Mouse (Mus musculus): ENCODE results near the gene Zfp384. TPM values are rescaled to one million over a fixed set of nuclear protein-coding genes. Genes with fewer than 3 reads are reported as not detected.

Gene Zfp384
- polyA plus RNA-seq, 1 experiment, result 39.5 TPM

DNA sequence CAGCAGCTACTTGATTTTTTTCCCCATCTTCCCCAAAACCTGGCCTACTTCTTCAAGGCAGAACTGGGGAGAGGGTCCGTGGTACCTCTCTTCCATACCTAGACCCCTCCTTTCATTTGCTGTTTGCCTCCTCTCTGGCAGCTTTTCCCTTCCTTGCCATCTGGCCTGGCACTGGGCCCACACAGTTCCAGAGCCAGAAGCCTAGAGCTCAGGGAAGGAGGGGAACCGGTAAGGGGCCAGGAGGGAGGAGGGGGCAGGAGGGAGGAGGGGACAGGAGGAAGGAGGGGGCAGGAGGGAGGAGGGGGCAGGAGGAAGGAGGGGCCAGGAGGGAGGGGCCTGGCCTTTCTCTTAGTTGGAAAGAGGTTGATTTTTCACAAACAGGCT lies 62.9 kb downstream of the Zfp384 start:
- DNase-seq (ENCODE audit: low read depth, low spot score), result no peak
- WGBS, result 2% methylated on average over 2 of the region's 2 CpGs

DNA sequence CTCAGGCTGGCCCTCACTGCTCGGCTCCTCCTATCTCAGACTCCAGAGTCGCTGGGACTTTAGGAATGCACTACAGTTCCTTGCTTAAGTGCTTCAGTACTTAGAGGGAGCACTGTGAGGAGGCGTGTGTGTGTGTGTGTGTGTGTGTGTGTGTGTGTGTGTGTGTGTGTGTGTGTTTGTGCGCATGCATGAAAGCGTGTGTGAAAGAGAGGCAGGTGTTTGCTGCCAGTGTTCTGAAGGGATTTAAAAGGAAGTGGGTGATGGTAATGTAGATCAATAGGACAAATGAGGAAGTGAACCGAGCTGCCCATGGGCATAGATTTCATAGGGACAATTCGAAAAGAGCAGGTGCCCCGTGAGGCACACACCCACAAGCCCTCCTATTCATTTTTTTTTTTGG lies 64.9 kb downstream of the Zfp384 start:
- WGBS, result 13% methylated on average over 8 of the region's 8 CpGs
- DNase-seq (ENCODE audit: low read depth, low spot score), result no peak

GRCm38 (mm10) chr6:125081394-125081793 lies 72.4 kb downstream of the Zfp384 start:
- DNase-seq (ENCODE audit: low read depth, low spot score), result no peak
- WGBS, result 70% methylated on average over 25 of the region's 25 CpGs

DNA sequence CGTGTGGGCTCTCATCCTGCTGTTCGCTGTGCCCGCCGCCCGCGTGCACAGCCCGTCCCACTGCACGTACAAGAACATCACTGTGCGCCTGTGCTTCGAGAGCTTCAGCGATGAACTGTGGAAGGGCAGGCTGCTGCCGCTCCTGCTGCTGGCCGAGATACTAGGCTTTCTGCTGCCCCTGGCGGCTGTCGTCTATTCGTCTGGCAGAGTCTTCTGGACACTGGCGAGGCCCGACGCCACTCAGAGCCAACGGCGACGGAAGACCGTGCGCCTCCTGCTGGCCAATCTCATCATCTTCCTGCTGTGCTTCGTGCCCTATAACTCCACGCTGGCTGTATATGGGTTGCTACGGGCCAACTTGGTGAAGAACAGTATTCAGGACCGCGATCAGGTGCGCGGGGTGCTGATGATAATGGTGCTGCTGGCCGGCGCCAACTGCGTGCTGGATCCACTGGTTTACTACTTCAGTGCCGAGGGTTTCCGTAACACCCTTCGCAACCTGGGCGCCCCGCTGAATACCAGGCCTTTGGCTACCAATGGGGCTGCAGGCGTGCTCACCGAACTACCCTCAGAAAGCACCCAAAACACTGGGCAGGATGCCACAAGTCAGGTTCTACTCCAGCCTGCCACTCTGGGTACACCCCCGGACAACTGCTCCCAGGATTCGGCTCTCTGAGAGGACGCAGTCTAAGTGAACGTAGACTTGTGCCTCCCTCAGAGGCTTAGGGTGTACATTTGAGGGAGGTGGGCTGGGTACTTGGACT lies 73.0 kb downstream of the Zfp384 start:
- DNase-seq (ENCODE audit: low read depth, low spot score), result no peak
- WGBS, result 49% methylated on average over 45 of the region's 45 CpGs

- DNase-seq (ENCODE audit: low read depth, low spot score), result no peak
- WGBS, result 73% methylated on average over 7 of the region's 7 CpGs
Observed at GRCm38 (mm10) chr6:125082801-125083386, 73.9 kb downstream of the Zfp384 start.

DNA sequence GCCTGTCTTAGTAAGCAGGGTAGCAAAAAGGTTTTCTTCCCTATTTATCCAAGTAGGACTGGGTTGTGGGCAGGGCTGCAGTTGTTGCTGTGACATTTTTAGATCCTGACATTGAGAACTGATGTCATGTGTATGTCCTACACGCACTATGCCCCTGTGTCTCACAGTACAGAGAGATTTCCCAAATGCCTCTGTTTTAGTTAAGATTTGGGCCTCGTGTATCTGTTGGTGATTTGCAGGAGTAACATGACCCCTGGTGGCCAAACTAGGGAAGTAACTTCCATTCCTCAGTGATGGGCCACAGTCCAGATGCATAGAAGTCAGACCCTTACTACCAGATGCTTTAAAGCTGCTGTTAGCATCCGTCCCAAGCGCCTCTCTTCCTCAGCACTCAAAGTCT lies 75.5 kb downstream of the Zfp384 start:
- no peak for DNase-seq (ENCODE audit: low read depth, low spot score)
- 23% methylated on average over 4 of the region's 4 CpGs for WGBS

Other genes starting within 250 kb of the Zfp384 start
- 3.2 and 4.2 TPM in 2 replicates for gene Eno2, start 239.5 kb upstream of the Zfp384 start, polyA plus RNA-seq (2012; rRNA removed)
- gene Lrrc23, start 229.4 kb upstream of the Zfp384 start, polyA plus RNA-seq (2012; rRNA removed), result 0.47 and 1.1 TPM in 2 replicates
- gene Spsb2, start 200.5 kb upstream of the Zfp384 start, polyA plus RNA-seq (2012; rRNA removed), result 23.9 and 28.5 TPM in 2 replicates
- 671 and 859 TPM in 2 replicates for gene Tpi1, start 194.8 kb upstream of the Zfp384 start, polyA plus RNA-seq (2012; rRNA removed)
- gene Usp5, start 179.7 kb upstream of the Zfp384 start, polyA plus RNA-seq (2012; rRNA removed), result 58.3 and 64.0 TPM in 2 replicates
- 120 and 146 TPM in 2 replicates for gene Cdca3, start 179.6 kb upstream of the Zfp384 start, polyA plus RNA-seq (2012; rRNA removed)
- gene Gnb3, start 168.9 kb upstream of the Zfp384 start, polyA plus RNA-seq (2012; rRNA removed), result 0.11 and 0.12 TPM in 2 replicates
- gene P3h3, start 151.4 kb upstream of the Zfp384 start, polyA plus RNA-seq (2012; rRNA removed), result 8.3 and 10.5 TPM in 2 replicates
- 1.1 and 1.7 TPM in 2 replicates for gene Gpr162, start 145.2 kb upstream of the Zfp384 start, polyA plus RNA-seq (2012; rRNA removed)
- 6.7 and 7.9 TPM in 2 replicates for gene Cd4, start 120.9 kb upstream of the Zfp384 start, polyA plus RNA-seq (2012; rRNA removed)
- 3.8 and 4.7 TPM in 2 replicates for gene Lag3, start 97.4 kb upstream of the Zfp384 start, polyA plus RNA-seq (2012; rRNA removed)
- gene Ptms, start 89.0 kb upstream of the Zfp384 start, polyA plus RNA-seq (2012; rRNA removed), result 658 and 1,077 TPM in 2 replicates
- gene Mlf2, start 77.8 kb upstream of the Zfp384 start, polyA plus RNA-seq (2012; rRNA removed), result 350 and 390 TPM in 2 replicates
- gene Cops7a, start 43.6 kb upstream of the Zfp384 start, polyA plus RNA-seq (2012; rRNA removed), result 149 and 151 TPM in 2 replicates
- gene Pianp, start 12.5 kb upstream of the Zfp384 start, polyA plus RNA-seq (2012; rRNA removed), result 2.3 and 3.3 TPM in 2 replicates
- gene Ing4, start 30.6 kb downstream of the Zfp384 start, polyA plus RNA-seq (2012; rRNA removed), result 42.5 and 43.1 TPM in 2 replicates
- gene Acrbp, start 40.5 kb downstream of the Zfp384 start, polyA plus RNA-seq (2012; rRNA removed), result 12.5 and 14.6 TPM in 2 replicates
- gene Lpar5, start 58.8 kb downstream of the Zfp384 start, polyA plus RNA-seq (2012; rRNA removed), result 55.4 and 127 TPM in 2 replicates
- gene Chd4, start 86.8 kb downstream of the Zfp384 start, polyA plus RNA-seq (2012; rRNA removed), result 22.4 and 35.5 TPM in 2 replicates
- 17.7 and 18.4 TPM in 2 replicates for gene Nop2, start 122.8 kb downstream of the Zfp384 start, polyA plus RNA-seq (2012; rRNA removed)
- gene Iffo1, start 136.1 kb downstream of the Zfp384 start, polyA plus RNA-seq (2012; rRNA removed), result 6.3 and 9.4 TPM in 2 replicates
- 3,259 and 4,191 TPM in 2 replicates for gene Gapdh, start 157.3 kb downstream of the Zfp384 start, polyA plus RNA-seq (2012; rRNA removed)
- 94.4 and 101 TPM in 2 replicates for gene Ncapd2, start 182.6 kb downstream of the Zfp384 start, polyA plus RNA-seq (2012; rRNA removed)
- 83.2 and 95.7 TPM in 2 replicates for gene Mrpl51, start 182.7 kb downstream of the Zfp384 start, polyA plus RNA-seq (2012; rRNA removed)
- gene Vamp1, start 206.4 kb downstream of the Zfp384 start, polyA plus RNA-seq (2012; rRNA removed), result 13.6 and 15.0 TPM in 2 replicates
- 58.9 and 64.5 TPM in 2 replicates for gene Tapbpl, start 222.7 kb downstream of the Zfp384 start, polyA plus RNA-seq (2012; rRNA removed)
- gene Cd27, start 227.9 kb downstream of the Zfp384 start, polyA plus RNA-seq (2012; rRNA removed), result 4.5 and 5.3 TPM in 2 replicates

Data from large intestine, adult 2 months (tissue).